Mouse (Mus musculus): ENCODE data around the gene Csrnp1.

- TF ChIP-seq CTCF (IDR thresholded peaks at IDR 0.05; ENCODE audit: low read depth, low read length) (peak; percentile 60), TAL1 (conservative IDR thresholded peaks at IDR 0.05; ENCODE audit: low read depth, low read length) (no peak)
Observed at GRCm38 (mm10) chr9:120020285-120020890, 35.9 kb upstream of the Csrnp1 start.
